Mouse (Mus musculus) liver, adult 2 months (tissue): Measurements from ENCODE around the gene Gpn2.

Experiments
- CTCF ChIP-seq: fragments of 200-500 bp; IDR thresholded peaks from 2 replicates; pipeline ENCODE4 v1.5.1; 2011; ENCODE audit warnings: low read depth, low read length, control low read depth
- POLR2A ChIP-seq: fragments of 200-500 bp; IDR thresholded peaks from 2 replicates; pipeline ENCODE4 v1.6.1; 2011; ENCODE audit warnings: low read length, control low read depth; ENCODE audit not compliant: insufficient read depth; ENCODE audit errors: extremely low read depth

- no peak for TF ChIP-seq CTCF
- TF ChIP-seq POLR2A: no peak
These were observed 16.1 kb downstream of the Gpn2 start for GRCm38 (mm10) chr4:133600306-133600705.
